Mouse (Mus musculus) layer of hippocampus, adult 2 months (tissue): ENCODE measurements around the gene Spout1. TPM values are rescaled to one million over a fixed set of nuclear protein-coding genes. Genes with fewer than 3 reads are reported as not detected.
"Not testable (repeated sequence)": the region's sequence is repeated elsewhere in the genome, so short reads cannot be mapped to it uniquely, and the experiment has no call there.

Experiments
- DNase-seq, 2 experiments: peaks; one replicate each; pipeline ENCODE4 v3.0.0; 2022; ENCODE audit warnings: low spot score in 2 of 2
- H3K27ac ChIP-seq: fragments of 200-600 bp; 2 replicates; pipeline ENCODE4 v1.8.1; 2022
- H3K4me3 ChIP-seq: fragments of 200-600 bp; 2 replicates; pipeline ENCODE4 v1.8.1; 2022; ENCODE audit warnings: mild to moderate bottlenecking
- CTCF ChIP-seq: fragments of 200-600 bp; conservative IDR thresholded peaks from 2 replicates; pipeline ENCODE4 v1.8.1; 2022; ENCODE audit warnings: antibody characterized with exemption, mild to moderate bottlenecking, moderate library complexity
- total RNA-seq, 2 experiments: library from RNA; stranded (reverse); gene quantifications; 2 replicates each; pipeline ENCODE4 v1.2.3; 2021

Gene Spout1
- total RNA-seq, 2 experiments from 2014 or later, result 35.4 to 40.0 TPM

DNA sequence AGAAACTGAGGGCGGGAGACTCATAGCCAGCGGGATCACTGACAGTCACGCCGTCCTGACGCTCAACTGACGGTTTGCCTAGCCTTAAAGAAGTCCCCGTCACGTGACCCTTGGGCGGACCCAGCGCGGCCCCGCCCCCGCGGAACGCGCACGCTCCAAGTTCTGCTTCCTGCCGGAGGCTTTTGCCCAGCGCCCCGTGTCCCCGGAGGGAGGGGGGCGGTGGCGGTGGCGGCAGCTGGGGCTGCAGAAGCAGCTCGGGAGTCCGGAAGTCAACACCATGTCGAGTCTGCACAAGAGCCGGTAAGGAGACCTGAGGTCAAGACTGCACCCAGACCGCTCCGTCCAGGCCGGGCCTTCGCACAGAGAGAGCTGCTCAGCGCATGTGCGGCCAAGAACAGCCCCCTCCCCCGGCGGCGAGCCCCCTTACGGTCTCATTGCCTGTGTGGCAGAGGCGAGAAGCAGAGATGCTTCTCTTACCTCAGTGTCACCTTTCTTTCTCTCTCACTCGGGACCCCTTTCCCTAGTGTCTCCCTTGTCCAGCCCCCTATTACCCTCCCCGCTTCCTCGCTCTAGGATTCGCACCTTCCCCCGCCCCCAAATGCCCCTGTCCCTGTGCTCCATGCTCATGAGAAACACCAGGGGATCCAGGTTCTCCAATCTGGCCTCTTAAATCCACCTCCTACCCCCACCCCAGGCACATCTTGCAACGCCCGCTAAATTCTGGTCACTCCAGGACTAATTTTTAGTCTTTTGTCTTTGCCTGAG is 44.5 kb downstream of the Spout1 start, which contains the start of gene Tbc1d13:
Gene Tbc1d13 (plus strand): TSS at position 134 of the 765 bp plus-strand sequence.
- no peak for TF ChIP-seq CTCF
- Histone ChIP-seq H3K27ac (peak within 1 kb of the TSS; percentile 92), H3K4me3 (peak within 1 kb of the TSS; percentile 89)
- DNase-seq, result peak; percentile 97

DNA sequence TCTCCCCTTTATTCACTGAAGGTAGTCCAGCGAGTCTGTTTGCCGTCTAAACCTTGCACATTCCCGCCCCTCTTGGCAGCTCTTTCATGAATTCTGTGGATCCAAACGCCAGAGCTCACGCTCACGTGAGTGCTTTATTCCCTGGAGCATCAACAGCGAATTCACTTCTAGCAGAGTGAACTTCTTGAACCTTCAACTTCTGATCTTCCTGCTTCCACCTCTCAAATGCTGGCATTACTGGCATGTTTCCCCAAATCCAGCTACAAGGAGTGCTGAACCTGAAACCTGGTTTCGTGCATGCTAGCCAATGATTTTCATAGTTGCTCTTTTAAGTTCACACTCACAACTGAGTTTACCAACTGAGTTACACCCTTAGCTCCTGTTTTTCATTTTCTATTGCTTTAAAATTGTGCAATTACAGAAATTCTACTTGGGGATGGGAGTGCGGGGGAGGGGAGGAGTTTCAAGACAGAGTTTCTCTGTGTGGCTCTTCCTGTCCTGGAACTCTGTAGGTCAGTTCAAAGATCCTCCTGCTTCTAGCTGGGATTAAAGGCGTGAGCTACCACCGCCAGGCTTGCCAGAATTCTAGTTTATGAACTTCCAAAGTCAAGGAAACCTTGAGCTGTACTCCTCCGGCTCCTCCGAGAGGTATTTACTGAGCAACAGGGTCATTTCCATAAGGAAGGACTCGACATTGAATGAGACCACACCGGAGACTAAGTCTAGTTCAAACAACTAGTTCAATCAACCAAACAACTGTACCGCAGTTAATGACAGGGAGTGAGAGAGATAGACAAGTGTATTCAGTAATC is 45.3 kb downstream of the Spout1 start:
- peak overlapping the region; percentile 89 for H3K4me3 ChIP-seq
- DNase-seq, result no peak
- H3K27ac ChIP-seq, result peak overlapping the region; percentile 92
- TF ChIP-seq CTCF, result no peak

DNA sequence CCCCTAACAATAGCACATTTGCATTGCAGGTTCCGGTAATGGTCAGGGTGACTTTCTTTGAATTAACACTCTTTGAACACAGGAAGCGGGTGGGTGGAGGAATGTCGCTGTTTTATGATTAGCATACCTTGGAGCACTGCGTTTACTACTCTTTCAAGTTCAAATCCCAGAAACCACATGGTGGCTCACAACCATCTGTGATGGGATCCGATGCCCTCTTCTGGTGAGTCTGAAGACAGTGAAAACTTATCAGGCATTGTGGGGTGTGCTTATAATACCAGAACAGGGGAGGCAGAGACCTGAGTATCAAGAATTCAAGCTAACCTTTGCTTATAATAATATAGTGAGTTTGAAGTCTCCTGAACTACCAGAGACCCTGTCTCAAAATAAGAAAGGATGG is 47.0 kb downstream of the Spout1 start:
- peak; percentile 57 for TF ChIP-seq CTCF
- not testable (repeated sequence) for H3K4me3 ChIP-seq, H3K27ac ChIP-seq, DNase-seq

- TF ChIP-seq CTCF, result no peak
- no peak overlapping the region for H3K4me3 ChIP-seq
- no peak for DNase-seq
- no peak overlapping the region for H3K27ac ChIP-seq
These were observed 48.1 kb downstream of the Spout1 start for GRCm38 (mm10) chr2:30130156-30130555.

DNA sequence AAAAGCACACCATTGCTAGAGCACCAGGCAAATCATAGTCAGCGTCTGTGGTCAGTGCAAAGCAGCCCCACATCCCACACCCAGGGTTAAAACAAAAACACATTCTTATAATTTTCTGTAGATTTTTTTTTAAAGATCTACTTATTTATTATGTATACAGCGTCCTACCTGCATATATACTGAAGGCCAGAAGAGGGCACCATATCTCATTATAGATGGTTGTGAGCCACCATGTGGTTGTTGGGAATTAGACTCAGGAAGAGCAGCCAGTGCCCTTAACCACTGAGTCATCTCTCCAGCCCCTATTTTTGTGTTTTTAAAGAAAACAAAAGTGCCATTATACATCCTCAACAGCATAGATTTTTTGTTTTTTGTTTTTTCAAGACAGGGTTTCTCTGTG is 49.5 kb downstream of the Spout1 start:
- TF ChIP-seq CTCF, result peak; percentile 87
- Histone ChIP-seq H3K27ac (no peak overlapping the region), H3K4me3 (no peak overlapping the region)
- peak; percentile 31 to 55 for DNase-seq

DNA sequence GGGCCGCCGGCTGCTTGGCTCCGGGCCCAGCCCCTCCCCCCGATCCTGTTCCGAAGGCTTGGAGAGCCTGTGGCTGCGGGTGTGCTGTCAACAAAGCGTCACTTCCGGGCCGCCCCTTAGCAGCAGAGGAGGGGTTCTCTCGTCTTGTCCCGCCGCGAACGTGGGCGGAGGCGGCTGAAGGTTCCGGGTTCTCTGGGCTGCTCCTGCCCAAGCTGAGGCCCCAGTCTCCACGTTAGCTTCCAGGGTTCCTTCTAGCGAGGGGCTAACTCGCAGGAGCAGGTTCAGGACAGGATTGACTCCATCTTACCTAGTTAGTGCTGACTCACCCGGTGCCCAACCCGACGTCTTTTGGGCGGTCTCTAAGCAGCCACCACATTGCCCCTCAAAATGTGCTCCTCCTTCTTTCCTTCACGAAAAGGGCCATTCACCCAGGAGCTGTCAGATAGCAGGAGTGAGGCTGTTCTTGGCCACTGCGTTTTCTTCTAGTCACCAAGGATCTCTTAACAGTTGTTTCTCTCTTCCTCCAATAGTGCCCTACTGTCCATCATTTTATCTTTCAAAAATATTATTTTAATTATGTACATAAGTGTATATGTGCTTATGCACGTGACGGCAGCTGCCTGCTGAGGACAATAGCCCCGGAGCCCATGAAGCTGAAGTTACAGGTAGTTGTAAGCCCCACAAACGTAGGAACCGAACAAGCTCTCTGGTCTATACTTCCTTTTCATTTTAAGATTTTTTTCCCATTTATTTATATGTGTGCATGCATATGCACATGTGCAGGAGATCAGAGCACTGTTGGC is 53.6 kb downstream of the Spout1 start, which contains the start of gene Zer1:
Gene Zer1 (minus strand): TSS at position 114 of the 803 bp plus-strand sequence.
- TF ChIP-seq CTCF, result no peak
- DNase-seq, result peak; percentile 93 to 96
- peak within 1 kb of the TSS; percentile 97 for H3K27ac ChIP-seq
- H3K4me3 ChIP-seq, result peak within 1 kb of the TSS; percentile 88

GRCm38 (mm10) chr2:30123729-30124471 is 54.4 kb downstream of the Spout1 start:
- H3K4me3 ChIP-seq, result peak overlapping the region; percentile 88
- DNase-seq, result peak in 1 of 2 experiments; percentile 26
- TF ChIP-seq CTCF, result no peak
- peak overlapping the region; percentile 97 for H3K27ac ChIP-seq

Other genes starting within 250 kb of the Spout1 start
- gene Gle1, start 243.0 kb downstream of the Spout1 start, total RNA-seq, result 10 to 100 TPM; 48.0 to 48.9 TPM
- 100 to 1,000 TPM; 879 to 882 TPM for gene Sptan1, start 212.9 kb downstream of the Spout1 start, total RNA-seq
- gene Wdr34, start 129.6 kb downstream of the Spout1 start, total RNA-seq, result 10 to 100 TPM; 37.3 to 37.4 TPM
- 100 to 1,000 TPM; 171 to 197 TPM for gene Set, start 121.1 kb downstream of the Spout1 start, total RNA-seq
- gene Pkn3, start 100.8 kb downstream of the Spout1 start, total RNA-seq, result 1 to 10 TPM; 1.7 to 2.1 TPM
- gene Zdhhc12, start 84.8 kb downstream of the Spout1 start, total RNA-seq, result 1 to 10 TPM; 7.6 to 9.1 TPM
- gene Zer1, start 53.9 kb downstream of the Spout1 start, total RNA-seq, result 100 to 1,000 TPM; 197 to 199 TPM
- 10 to 100 TPM; 54.7 to 55.7 TPM for gene Tbc1d13, start 44.7 kb downstream of the Spout1 start, total RNA-seq
- 10 to 100 TPM; 17.6 to 24.1 TPM for gene Endog, start 7.0 kb downstream of the Spout1 start, total RNA-seq
- 10 to 100 TPM; 15.7 to 17.0 TPM for gene Kyat1, start 27.4 kb upstream of the Spout1 start, total RNA-seq
- 10 to 100 TPM; 56.8 to 59.3 TPM for gene Lrrc8a, start 59.3 kb upstream of the Spout1 start, total RNA-seq
- gene Gm28035, start 62.1 kb upstream of the Spout1 start, total RNA-seq, result 10 to 100 TPM in 1 of 2 experiments, 1 to 10 TPM in 1; 8.7 to 10.9 TPM
- gene Phyhd1, start 87.7 kb upstream of the Spout1 start, total RNA-seq, result 10 to 100 TPM; 21.5 to 22.2 TPM
- not detected for gene Gm28038, start 102.6 kb upstream of the Spout1 start, total RNA-seq
- 10 to 100 TPM; 22.1 to 22.2 TPM for gene Dolk, start 107.9 kb upstream of the Spout1 start, total RNA-seq
- gene Nup188, start 107.9 kb upstream of the Spout1 start, total RNA-seq, result 10 to 100 TPM; 19.0 to 25.9 TPM
- gene Sh3glb2, start 180.9 kb upstream of the Spout1 start, total RNA-seq, result 100 to 1,000 TPM; 287 to 288 TPM
- gene Miga2, start 185.8 kb upstream of the Spout1 start, total RNA-seq, result 100 to 1,000 TPM; 112 to 120 TPM
- gene Dolpp1, start 213.8 kb upstream of the Spout1 start, total RNA-seq, result 10 to 100 TPM; 22.8 to 24.0 TPM
- gene Crat, start 237.4 kb upstream of the Spout1 start, total RNA-seq, result 10 to 100 TPM; 50.9 to 51.6 TPM
- gene Ptpa, start 237.6 kb upstream of the Spout1 start, total RNA-seq, result 100 to 1,000 TPM; 152 to 168 TPM